Mouse (Mus musculus) right cerebral cortex, postnatal 25 days (tissue): ENCODE measurements around the gene Hist1h1t.

ENCODE experiments used
- DNase-seq: peaks from one replicate; pipeline ENCODE4 v3.0.0; 2022

The Hist1h1t gene

DNA sequence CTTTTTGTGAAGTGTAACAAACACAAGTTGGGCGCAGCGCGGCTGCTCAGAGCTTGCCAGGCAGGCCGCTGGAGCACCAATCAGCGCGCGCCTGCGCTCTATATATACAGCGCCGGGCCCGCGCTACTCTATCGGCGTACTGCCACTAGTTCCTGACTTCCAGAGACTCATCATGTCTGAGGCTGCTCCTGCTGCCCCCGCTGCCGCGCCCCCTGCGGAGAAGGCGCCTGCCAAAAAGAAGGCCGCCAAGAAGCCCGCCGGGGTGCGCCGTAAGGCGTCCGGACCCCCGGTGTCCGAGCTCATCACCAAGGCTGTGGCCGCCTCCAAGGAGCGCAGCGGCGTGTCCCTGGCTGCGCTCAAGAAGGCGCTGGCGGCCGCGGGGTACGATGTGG is 43.1 kb downstream of the Hist1h1t start, which contains the start of gene Hist1h1c:
Gene Hist1h1c (plus strand): TSS at position 132 of the 392 bp plus-strand sequence.
- DNase-seq, result peak; percentile 90

DNA sequence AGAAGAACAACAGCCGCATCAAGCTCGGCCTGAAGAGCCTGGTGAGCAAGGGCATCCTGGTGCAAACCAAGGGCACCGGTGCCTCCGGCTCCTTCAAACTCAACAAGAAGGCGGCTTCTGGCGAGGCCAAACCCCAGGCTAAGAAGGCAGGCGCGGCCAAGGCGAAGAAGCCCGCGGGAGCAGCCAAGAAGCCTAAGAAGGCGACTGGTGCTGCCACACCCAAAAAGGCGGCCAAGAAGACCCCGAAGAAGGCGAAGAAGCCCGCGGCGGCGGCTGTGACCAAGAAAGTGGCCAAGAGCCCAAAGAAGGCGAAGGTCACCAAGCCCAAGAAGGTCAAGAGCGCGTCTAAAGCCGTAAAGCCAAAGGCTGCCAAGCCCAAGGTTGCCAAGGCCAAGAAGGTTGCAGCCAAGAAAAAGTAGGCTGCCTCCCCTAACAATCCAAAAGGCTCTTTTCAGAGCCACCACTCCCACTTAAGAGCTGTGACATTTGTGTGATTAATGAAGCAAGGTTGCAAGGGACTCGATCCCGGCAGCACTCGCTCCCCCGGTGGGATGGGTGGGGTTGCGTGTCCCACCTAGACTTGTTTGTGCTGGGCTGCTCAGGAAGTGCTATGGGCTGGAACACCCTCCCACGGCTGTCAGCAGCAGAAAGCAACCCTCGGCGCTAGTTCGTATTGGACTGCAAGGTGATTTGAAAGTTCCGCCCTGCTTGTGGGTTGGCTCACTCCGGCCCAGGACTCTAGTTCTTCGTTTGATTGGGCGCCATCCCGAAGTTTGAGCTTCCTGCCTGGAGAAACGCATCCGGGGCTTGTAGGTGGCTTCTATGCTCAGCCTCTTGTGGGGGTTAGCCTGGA is 43.7 kb downstream of the Hist1h1t start:
- DNase-seq, result peak; percentile 89

DNA sequence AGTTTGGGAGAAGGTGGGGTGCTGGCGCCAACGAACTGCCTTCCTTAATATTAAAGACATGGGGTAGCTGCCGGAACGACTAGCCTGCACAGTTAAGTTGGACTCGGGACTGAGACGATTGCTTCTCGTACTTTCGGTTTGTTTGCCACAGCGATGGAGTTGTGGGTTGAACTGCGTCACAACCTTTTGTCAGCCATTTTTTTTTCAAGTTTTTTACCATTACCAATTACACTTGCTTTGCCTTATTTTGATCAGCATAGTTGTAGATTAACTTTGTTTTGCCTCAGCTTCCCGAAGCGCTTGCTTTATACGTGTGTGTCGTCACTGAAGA is 44.3 kb downstream of the Hist1h1t start:
- no peak for DNase-seq

DNA sequence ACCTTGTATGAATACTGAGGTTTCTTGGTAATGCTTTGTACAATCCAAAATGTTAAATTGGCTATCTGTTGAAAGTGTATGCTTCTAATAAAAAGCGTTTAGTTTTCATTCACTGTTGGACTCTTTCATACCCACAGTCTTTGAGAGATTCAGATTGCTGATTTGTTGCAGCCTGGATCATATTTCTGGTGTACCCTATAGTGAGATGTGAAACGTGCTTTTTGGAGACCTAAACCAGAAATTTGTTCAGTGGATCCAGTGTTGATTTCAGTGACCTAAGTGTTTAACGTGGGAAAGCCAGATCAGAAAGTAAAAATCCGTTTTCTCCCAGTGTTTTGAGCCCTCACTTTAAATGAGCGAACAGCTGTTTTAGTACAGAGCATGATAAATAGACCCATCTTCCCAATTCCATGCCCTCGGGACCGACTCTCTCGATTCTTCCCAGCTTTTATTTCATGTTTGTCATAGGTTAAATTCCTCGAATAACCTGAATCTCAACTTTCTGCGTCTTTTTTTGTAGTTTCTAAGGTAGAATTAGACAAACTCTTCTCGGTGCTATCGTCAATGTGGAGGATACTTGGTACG is 44.7 kb downstream of the Hist1h1t start:
- DNase-seq, result no peak

DNA sequence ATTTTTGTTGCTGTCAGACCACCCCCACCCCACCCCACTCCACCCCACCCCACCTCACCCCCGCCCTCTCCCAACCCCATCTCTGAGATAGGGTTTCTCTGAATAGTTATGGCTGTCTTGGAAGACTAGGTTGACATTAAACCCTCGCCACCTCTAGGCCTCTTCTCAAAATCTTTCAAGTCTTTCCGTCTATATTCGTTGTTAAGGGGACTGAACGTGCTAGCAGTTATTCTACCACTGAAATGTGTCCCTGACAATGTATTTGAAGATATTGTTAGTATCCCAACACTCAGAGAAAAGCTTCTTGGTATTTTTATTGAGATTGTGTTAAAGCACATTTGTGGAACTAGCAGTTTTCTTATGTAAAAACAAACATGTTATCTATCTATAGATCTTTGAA is 45.3 kb downstream of the Hist1h1t start:
- DNase-seq, result no peak

DNA sequence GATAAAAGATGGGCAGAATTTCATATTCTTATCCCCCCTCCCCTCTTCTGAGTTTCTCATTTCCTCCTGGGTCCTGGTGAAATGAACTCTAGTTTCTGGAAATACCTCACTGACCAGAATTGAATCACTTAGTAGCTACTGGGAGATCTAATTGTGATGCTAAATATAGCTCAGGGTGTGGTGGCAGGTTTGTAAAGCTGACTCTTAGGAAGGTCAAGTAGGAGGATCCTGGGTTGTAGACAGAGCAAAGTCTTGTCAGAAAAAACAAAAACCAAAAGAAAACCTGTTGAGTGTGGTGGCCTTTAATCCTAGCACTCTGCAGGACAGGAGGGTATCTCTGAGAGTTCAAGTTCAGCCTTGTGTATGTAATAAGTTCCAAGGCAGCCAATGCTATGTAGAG is 46.4 kb downstream of the Hist1h1t start:
- DNase-seq, result no peak

DNA sequence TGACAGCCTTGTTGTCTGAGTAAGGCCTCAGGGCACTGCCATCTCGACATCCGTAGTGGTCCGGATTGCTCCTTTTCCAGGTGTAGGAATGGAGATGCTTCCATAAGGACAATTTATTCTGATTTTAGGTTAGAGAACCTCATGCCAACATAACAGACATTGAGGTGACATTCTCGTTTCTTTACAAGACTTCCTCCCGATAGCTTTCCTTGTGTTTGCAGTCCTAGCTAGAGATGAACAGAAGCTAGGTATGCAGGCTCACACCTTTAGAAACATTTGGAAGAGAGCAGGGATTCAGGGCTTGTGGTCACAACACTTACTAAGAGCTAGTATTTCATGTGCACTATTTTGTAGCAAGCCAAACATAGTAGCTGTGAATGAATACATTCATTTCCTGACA is 47.6 kb downstream of the Hist1h1t start:
- DNase-seq, result no peak

DNA sequence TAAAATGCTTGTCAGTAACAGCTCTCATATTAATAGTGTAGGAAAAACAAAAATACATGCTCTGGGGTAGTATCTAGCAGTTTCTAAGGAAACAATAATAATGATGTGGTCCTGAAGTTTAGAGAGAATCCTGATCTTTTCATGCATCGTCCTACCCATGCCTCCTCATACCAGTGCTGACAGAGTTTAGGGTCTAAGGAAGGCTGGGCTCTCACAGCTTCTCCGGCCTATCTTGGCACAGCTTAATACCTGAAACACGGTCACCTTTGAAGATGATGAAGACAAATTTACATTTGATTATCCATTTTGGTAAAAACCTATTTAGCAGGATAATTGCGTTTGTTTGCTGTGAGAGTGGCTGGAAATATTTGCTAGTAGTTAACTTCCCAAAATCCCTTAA is 48.3 kb downstream of the Hist1h1t start:
- no peak for DNase-seq

DNA sequence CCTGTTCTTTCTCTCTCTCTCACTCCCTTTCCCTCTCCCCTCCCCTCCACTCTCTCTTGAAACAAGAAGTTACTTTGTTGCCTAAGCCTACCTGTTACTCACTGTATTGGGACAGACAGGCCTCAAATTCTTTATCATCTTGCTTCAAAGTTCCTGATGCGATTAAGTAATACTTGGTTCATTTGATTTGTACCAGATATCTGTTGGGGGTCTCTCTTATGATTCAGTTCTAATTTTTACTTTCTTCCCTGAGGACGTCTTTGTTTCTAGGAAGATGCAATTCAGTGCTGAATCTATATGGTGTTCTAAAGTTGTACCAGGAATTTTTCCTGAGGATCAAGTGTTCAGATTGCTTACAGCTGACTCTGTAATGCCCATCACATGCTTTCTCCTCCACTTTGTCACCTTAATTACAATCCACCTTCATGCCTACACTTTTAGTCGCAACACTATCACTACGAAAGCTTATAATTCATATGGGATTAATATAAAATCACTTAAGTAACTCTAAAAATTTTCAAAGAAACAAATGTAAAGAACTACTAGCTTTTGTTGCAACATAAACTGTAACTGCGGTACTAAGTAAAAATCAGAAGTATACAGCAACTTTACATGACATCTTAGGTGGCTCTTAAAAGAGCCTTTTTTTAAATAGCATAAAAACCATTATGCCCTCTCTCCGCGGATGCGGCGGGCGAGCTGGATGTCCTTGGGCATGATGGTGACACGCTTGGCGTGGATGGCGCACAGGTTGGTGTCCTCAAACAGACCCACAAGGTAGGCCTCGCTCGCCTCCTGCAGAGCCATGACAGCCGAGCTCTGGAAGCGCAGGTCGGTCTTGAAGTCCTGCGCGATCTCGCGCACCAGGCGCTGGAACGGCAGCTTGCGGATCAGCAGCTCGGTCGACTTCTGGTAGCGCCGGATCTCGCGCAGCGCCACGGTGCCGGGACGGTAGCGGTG is 49.1 kb downstream of the Hist1h1t start:
- DNase-seq, result no peak

DNA sequence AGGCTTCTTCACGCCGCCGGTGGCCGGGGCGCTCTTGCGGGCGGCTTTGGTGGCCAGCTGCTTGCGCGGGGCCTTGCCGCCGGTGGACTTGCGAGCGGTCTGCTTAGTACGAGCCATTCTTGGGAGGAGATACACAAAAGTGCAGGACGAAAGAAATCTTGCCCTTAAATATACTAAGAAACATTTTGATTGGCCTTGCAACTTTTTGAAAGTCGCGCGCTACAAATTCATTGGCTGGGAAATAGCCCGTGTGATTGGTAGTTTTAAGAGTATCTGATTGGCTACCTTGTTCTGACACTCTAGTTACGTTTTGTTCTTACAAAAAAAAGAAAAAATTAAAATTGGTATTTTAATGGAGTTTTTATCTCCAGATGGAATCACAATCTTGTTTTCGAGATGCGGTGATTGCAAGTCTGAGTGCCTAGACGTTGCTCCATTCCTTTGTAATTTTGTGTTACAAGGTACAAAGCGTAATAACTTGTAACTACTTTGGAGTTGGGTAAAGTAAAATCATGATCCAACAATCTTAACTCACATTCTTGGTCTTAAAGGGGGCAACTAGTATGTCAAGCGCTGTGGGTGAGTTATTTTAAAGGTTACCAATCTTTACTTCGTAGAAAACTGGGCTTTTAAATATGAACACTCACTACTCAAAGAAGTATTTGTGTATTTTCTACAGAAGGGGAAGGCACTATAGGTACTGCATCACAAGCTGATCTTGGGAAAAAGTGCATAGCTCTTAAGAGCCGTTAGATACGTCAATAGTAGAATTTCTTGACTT is 50.0 kb downstream of the Hist1h1t start, which contains the start of gene Hist1h3c:
Gene Hist1h3c (minus strand): TSS at position 222 of the 781 bp plus-strand sequence.
- DNase-seq, result peak; percentile 77
